15 mouse cellular contexts compared by ENCODE assay signal in genomic region chr11:43481672-43482522, GRCm38 (mm10). TPM values are rescaled to one million over a fixed set of nuclear protein-coding genes. Genes with fewer than 3 reads are reported as not detected.
DNase-seq lines count a peak whose midpoint lies in the region; ATAC-seq lines count a peak whose summit lies in the region.
"Had no signal": no experiment of that assay in that cellular context is flagged by ENCODE, and none has a peak within 500 bp of the region (broad histone marks: within the 10 kb centered on the region; RNA-seq: fewer than 3 reads in every experiment).

No protein-coding gene starts in this region.

- ATAC-seq in embryonic facial prominence, embryonic 12.5 days (ENCODE audit: insufficient number of reproducible peaks, insufficient read depth, low FRiP score, low TSS enrichment): no peak
- peak; percentile 55 for ATAC-seq in lung, embryonic 16.5 days (ENCODE audit: low read depth)
- ATAC-seq: liver, embryonic 12.5 days had no signal

- no peak overlapping the region for H3K9ac ChIP-seq in embryonic facial prominence, embryonic 12.5 days
- no peak overlapping the region for H3K9ac ChIP-seq in lung, embryonic 16.5 days (ENCODE audit: low read length)
- H3K9ac ChIP-seq: liver, embryonic 12.5 days had no signal

- H3K4me1 ChIP-seq in embryonic facial prominence, embryonic 12.5 days: peaks cover 31% of the 10 kb centered on the region
- H3K4me1 ChIP-seq in embryonic facial prominence, embryonic 10.5 days: peaks cover 28% of the 10 kb centered on the region
- H3K4me1 ChIP-seq in lung, embryonic 16.5 days (replicated peaks; ENCODE audit: control insufficient read depth, insufficient read depth, low read length): peaks cover 38% of the 10 kb centered on the region

- no peaks in the 10 kb centered on the region for H3K27me3 ChIP-seq in embryonic facial prominence, embryonic 12.5 days
- H3K27me3 ChIP-seq in embryonic facial prominence, embryonic 10.5 days (replicated peaks; ENCODE audit: low read depth, poor library complexity, severe bottlenecking): no peaks in the 10 kb centered on the region
- H3K27me3 ChIP-seq in lung, embryonic 16.5 days (ENCODE audit: control insufficient read depth, insufficient read depth, low read depth, low read length): no peaks in the 10 kb centered on the region

- H3K9me3 ChIP-seq in embryonic facial prominence, embryonic 12.5 days: no peaks in the 10 kb centered on the region
- H3K9me3 ChIP-seq in embryonic facial prominence, embryonic 10.5 days: no peaks in the 10 kb centered on the region
- no peaks in the 10 kb centered on the region for H3K9me3 ChIP-seq in lung, embryonic 16.5 days (ENCODE audit: control insufficient read depth, low read length)
- H3K9me3 ChIP-seq: G1E; liver, embryonic 12.5 days had no signal

- DNase-seq in embryonic facial prominence, embryonic 10.5 days (ENCODE audit: low spot score): no peak
- peak; percentile 43 for DNase-seq in urinary bladder, postnatal 14 days (ENCODE audit: low spot score)
- no peak for DNase-seq in urinary bladder, postnatal 25 days (ENCODE audit: low spot score)
- DNase-seq in layer of hippocampus, postnatal 14 days (ENCODE audit: low spot score in 2 of 2): no peak
- DNase-seq in left cerebral cortex, postnatal 25 days (ENCODE audit: low spot score in 2 of 2): no peak
- DNase-seq in retina, embryonic 14.5 days (ENCODE audit: low spot score): no peak
- DNase-seq: adrenal gland, postnatal 10 days; cerebellum, adult 18-20 months; layer of hippocampus, adult 9-11 months; spleen, adult 18-20 months had no signal

- H3K36me3 ChIP-seq in embryonic facial prominence, embryonic 12.5 days: no peaks in the 10 kb centered on the region
- no peaks in the 10 kb centered on the region for H3K36me3 ChIP-seq in embryonic facial prominence, embryonic 10.5 days (replicated peaks)
- no peaks in the 10 kb centered on the region for H3K36me3 ChIP-seq in lung, embryonic 16.5 days (ENCODE audit: control insufficient read depth, insufficient read depth, low read length)
- H3K36me3 ChIP-seq: G1E; liver, embryonic 12.5 days had no signal

- no peak overlapping the region for H3K4me2 ChIP-seq in embryonic facial prominence, embryonic 12.5 days (replicated peaks)
- H3K4me2 ChIP-seq in lung, embryonic 16.5 days (ENCODE audit: low read depth, low read length): 0 out of 2 replicates have a peak overlapping the region, but pooled peaks have one; percentile 5
- H3K4me2 ChIP-seq: liver, embryonic 12.5 days had no signal

- intact Hi-C loops in left cerebral cortex, postnatal 25 days (cut with DNase I): no loop called here

- 0 out of 2 replicates have a peak overlapping the region, but pooled peaks have one; percentile 50 for H3K27ac ChIP-seq in embryonic facial prominence, embryonic 12.5 days
- H3K27ac ChIP-seq in embryonic facial prominence, embryonic 10.5 days (replicated peaks): no peak overlapping the region
- H3K27ac ChIP-seq in lung, embryonic 16.5 days (ENCODE audit: low read length): 0 out of 2 replicates have a peak overlapping the region, but pooled peaks have one; percentile 20
- H3K27ac ChIP-seq: liver, embryonic 12.5 days had no signal

- WGBS in embryonic facial prominence, embryonic 12.5 days: 44% methylated on average over 3 of the region's 3 CpGs
- 47% methylated on average over 3 of the region's 3 CpGs for WGBS in embryonic facial prominence, embryonic 10.5 days
- 32% methylated on average over 3 of the region's 3 CpGs for WGBS in lung, embryonic 16.5 days

- no peak overlapping the region for H3K4me3 ChIP-seq in embryonic facial prominence, embryonic 12.5 days
- H3K4me3 ChIP-seq in embryonic facial prominence, embryonic 10.5 days: no peak overlapping the region
- no peak overlapping the region for H3K4me3 ChIP-seq in lung, embryonic 16.5 days (ENCODE audit: low read length)
- H3K4me3 ChIP-seq: liver, embryonic 12.5 days had no signal

RNA-seq across cellular contexts. Expression of gene C1qtnf2, which starts 7.8 kb away (rescaled TPM):
- polyA plus RNA-seq in embryonic facial prominence, embryonic 12.5 days (2016; fragmentation: Nextera tagmentation; extraction: Ambion mirVana): 6.8 and 7.3 TPM in 2 replicates
- polyA plus RNA-seq in embryonic facial prominence, embryonic 10.5 days (2016; fragmentation: Nextera tagmentation; extraction: Ambion mirVana): 0.85 and 0.87 TPM in 2 replicates
- 3.4 and 4.1 TPM in 2 replicates for polyA plus RNA-seq in lung, embryonic 16.5 days (2015; fragmentation: Nextera tagmentation; extraction: Ambion mirVana)
- total RNA-seq in layer of hippocampus, postnatal 14 days (2021): 1 to 10 TPM; 3.1 to 3.6 TPM
- total RNA-seq in left cerebral cortex, postnatal 25 days (2021): 1 to 10 TPM; 1.6 to 1.8 TPM
- total RNA-seq: G1E; monocyte, adult 5-6 weeks had no signal
- polyA plus RNA-seq: G1E had no signal

RNA-seq across cellular contexts. Expression of gene Ccnjl, which starts 46.7 kb away (rescaled TPM):
- 22.7 and 23.6 TPM in 2 replicates for polyA plus RNA-seq in embryonic facial prominence, embryonic 12.5 days (2016; fragmentation: Nextera tagmentation; extraction: Ambion mirVana)
- 37.8 and 39.6 TPM in 2 replicates for polyA plus RNA-seq in embryonic facial prominence, embryonic 10.5 days (2016; fragmentation: Nextera tagmentation; extraction: Ambion mirVana)
- polyA plus RNA-seq in lung, embryonic 16.5 days (2015; fragmentation: Nextera tagmentation; extraction: Ambion mirVana): 19.6 and 20.0 TPM in 2 replicates
- total RNA-seq in layer of hippocampus, postnatal 14 days (2021): 1 to 10 TPM; 7.8 to 9.9 TPM
- 1 to 10 TPM; 3.7 to 3.8 TPM for total RNA-seq in left cerebral cortex, postnatal 25 days (2021)
- total RNA-seq: monocyte, adult 5-6 weeks had no signal
- polyA plus RNA-seq: G1E had no signal

RNA-seq across cellular contexts. Expression of gene Slu7, which starts 48.4 kb away (rescaled TPM):
- 60.2 and 63.5 TPM in 2 replicates for polyA plus RNA-seq in embryonic facial prominence, embryonic 12.5 days (2016; fragmentation: Nextera tagmentation; extraction: Ambion mirVana)
- 48.5 and 56.7 TPM in 2 replicates for polyA plus RNA-seq in embryonic facial prominence, embryonic 10.5 days (2016; fragmentation: Nextera tagmentation; extraction: Ambion mirVana)
- polyA plus RNA-seq in lung, embryonic 16.5 days (2015; fragmentation: Nextera tagmentation; extraction: Ambion mirVana): 52.2 and 58.0 TPM in 2 replicates
- total RNA-seq in layer of hippocampus, postnatal 14 days (2021): 10 to 100 TPM; 43.5 to 45.0 TPM
- 10 to 100 TPM; 54.8 to 55.7 TPM for total RNA-seq in left cerebral cortex, postnatal 25 days (2021)

RNA-seq across cellular contexts. Expression of gene Pttg1, which starts 55.8 kb away (rescaled TPM):
- 101 and 105 TPM in 2 replicates for polyA plus RNA-seq in embryonic facial prominence, embryonic 12.5 days (2016; fragmentation: Nextera tagmentation; extraction: Ambion mirVana)
- 98.5 and 99.8 TPM in 2 replicates for polyA plus RNA-seq in embryonic facial prominence, embryonic 10.5 days (2016; fragmentation: Nextera tagmentation; extraction: Ambion mirVana)
- polyA plus RNA-seq in lung, embryonic 16.5 days (2015; fragmentation: Nextera tagmentation; extraction: Ambion mirVana): 91.5 and 98.6 TPM in 2 replicates
- 10 to 100 TPM; 21.2 to 24.3 TPM for total RNA-seq in layer of hippocampus, postnatal 14 days (2021)
- total RNA-seq in left cerebral cortex, postnatal 25 days (2021): 10 to 100 TPM; 25.5 to 27.4 TPM
